Mouse (Mus musculus) ES-E14 (cell line): ENCODE measurements around the gene Tor1aip1. TPM values are rescaled to one million over a fixed set of nuclear protein-coding genes. Genes with fewer than 3 reads are reported as not detected.

Experiments
- DNase-seq: peaks from one replicate; pipeline ENCODE4 v3.0.0-alpha.2; 2013; ENCODE audit warnings: low read depth, low spot score
- H3K27ac ChIP-seq: 2 replicates; pipeline ENCODE4 v1.5.1; 2012; ENCODE audit warnings: low read depth, mild to moderate bottlenecking, low read length, moderate library complexity, mixed read lengths; ENCODE audit not compliant: poor library complexity, insufficient read depth, severe bottlenecking
- H3K36me3 ChIP-seq: 2 replicates; pipeline ENCODE4 v1.6.1; 2012; ENCODE audit warnings: mild to moderate bottlenecking, low read length, moderate library complexity, mixed read lengths; ENCODE audit not compliant: control insufficient read depth, poor library complexity, insufficient read depth, severe bottlenecking
- H3K4me1 ChIP-seq, 2 experiments: fragments of 150-350 bp in 1 of 2; sonication (generic) in 1 of 2; 2 replicates each; pipeline ENCODE4 v1.6.1; 2012; ENCODE audit warnings: low read length in 2 of 2, mild to moderate bottlenecking in 1 of 2, mixed read lengths in 1 of 2; ENCODE audit not compliant: control insufficient read depth in 2 of 2, insufficient read depth in 2 of 2, poor library complexity in 1 of 2
- H3K4me3 ChIP-seq, 2 experiments: fragments of 150-350 bp in 1 of 2; sonication (generic) in 1 of 2; 2 replicates each; pipeline ENCODE4 v1.5.1; 2012; ENCODE audit warnings: low read length in 2 of 2, low read depth in 1 of 2, mild to moderate bottlenecking in 1 of 2, mixed read lengths in 1 of 2; ENCODE audit not compliant: insufficient read depth in 1 of 2, poor library complexity in 1 of 2, severe bottlenecking in 1 of 2
- H3K9ac ChIP-seq: 2 replicates; pipeline ENCODE4 v1.6.1; 2012; ENCODE audit warnings: low read depth, mild to moderate bottlenecking, low read length, mixed read lengths; ENCODE audit not compliant: poor library complexity, insufficient read depth, severe bottlenecking
- H3K9me3 ChIP-seq: fragments of 150-350 bp; sonication (generic); 2 replicates; pipeline ENCODE4 v1.6.1; 2012; ENCODE audit warnings: low read depth, mild to moderate bottlenecking, low read length; ENCODE audit not compliant: control insufficient read depth, insufficient read depth
- CHD2 ChIP-seq: IDR thresholded peaks from 2 replicates; pipeline ENCODE4 v1.6.1; 2014; ENCODE audit warnings: mild to moderate bottlenecking, low read depth, low read length, inconsistent platforms
- HCFC1 ChIP-seq: IDR thresholded peaks from 2 replicates; pipeline ENCODE4 v1.6.1; 2012; ENCODE audit warnings: low read length, inconsistent platforms, borderline replicate concordance; ENCODE audit not compliant: insufficient read depth
- MAFK ChIP-seq: IDR thresholded peaks from 2 replicates; pipeline ENCODE4 v1.6.1; 2014; ENCODE audit warnings: mild to moderate bottlenecking, low read depth, low read length, inconsistent platforms; ENCODE audit not compliant: insufficient read depth
- ZC3H11A ChIP-seq: IDR thresholded peaks from 2 replicates; pipeline ENCODE4 v1.6.1; 2012; ENCODE audit warnings: low read depth, mild to moderate bottlenecking, inconsistent platforms, low read length, borderline replicate concordance
- ZNF384 ChIP-seq: IDR thresholded peaks from 2 replicates; pipeline ENCODE4 v1.6.1; 2012; ENCODE audit warnings: low read depth, low read length, inconsistent platforms
- in situ Hi-C, 2 experiments: fragments of 600-800 bp; cut with MboI; formaldehyde crosslinking; loops; one replicate each; pipeline ENCODE4 v1.15.1; 2025; ENCODE audit warnings: low sequenced_read_pairs in 2 of 2, inconsistent platforms in 1 of 2; ENCODE audit not compliant: unreplicated experiment in 2 of 2
- total RNA-seq: library from RNA; depleted of rRNA; stranded (reverse); fragments of 300-350 nt; gene quantifications from 2 replicates; pipeline ENCODE4 v1.2.3, GENCODE M21; 2012

Tor1aip1 gene
- total RNA-seq, 1 experiment, result 27.9 TPM

DNA sequence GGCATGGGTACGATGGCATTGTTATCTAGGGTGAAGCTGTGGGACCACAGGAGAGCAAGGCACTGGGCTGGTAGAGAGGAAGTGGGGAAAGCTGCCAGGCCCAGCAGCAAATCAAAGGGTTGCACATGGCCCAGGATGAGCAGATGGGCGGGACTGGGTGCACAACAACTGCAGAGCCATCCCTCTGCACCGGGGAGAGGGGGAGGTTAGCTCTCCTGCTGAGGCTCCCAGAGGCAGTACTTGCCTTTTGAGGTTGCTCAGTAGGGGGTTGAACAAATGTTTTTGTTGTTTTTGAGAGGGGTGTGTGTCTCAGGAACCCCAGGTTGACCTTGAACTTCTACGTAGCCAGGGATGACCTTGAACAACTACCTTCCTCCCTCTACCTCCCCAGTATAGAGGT lies 40.2 kb upstream of the Tor1aip1 start:
- Histone ChIP-seq H3K36me3 (no peaks in the 10 kb centered on the region), H3K4me1 (peaks cover 11 to 26% of the 10 kb centered on the region in 2 experiments), H3K27ac (peak overlapping the region; percentile 45; the same call in 1 of the 2 replicates), H3K9ac (peak overlapping the region; percentile 18; the same call in 1 of the 2 replicates), H3K4me3 (no peak overlapping the region), H3K9me3 (no peaks in the 10 kb centered on the region)
- in situ Hi-C loops, result no loop called here
- DNase-seq, result peak; percentile 63
- TF ChIP-seq ZNF384 (no peak), CHD2 (no peak), ZC3H11A (no peak), HCFC1 (no peak), MAFK (no peak)

DNA sequence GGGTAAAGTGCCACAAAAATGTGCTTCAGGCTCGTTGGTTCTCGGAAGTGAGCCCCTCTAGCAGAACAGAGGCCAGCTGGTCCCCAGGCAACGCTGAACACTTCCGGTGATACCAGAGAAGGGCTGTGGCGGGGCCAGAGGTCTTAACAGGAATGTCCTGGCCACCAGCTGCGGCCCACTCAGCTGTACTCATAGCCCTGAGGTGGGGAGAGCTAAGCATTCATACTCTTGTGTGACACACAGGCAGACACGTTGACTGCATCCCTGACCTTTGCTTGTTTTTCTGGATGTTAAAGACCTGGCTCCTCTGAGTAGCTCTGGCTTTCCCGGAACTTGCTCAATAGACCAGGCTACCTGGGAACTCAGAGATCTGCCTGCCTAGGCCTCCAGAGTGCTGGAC lies 38.3 kb upstream of the Tor1aip1 start:
- Histone ChIP-seq H3K36me3 (no peaks in the 10 kb centered on the region), H3K4me3 (no peak overlapping the region), H3K9me3 (no peaks in the 10 kb centered on the region), H3K27ac (peak overlapping the region; percentile 40; the same call in 1 of the 2 replicates), H3K4me1 (peaks cover 6 to 23% of the 10 kb centered on the region in 2 experiments; a peak in 3 of 4 replicates), H3K9ac (no peak overlapping the region)
- no peak for DNase-seq
- in situ Hi-C loops, result no loop called here
- TF ChIP-seq HCFC1 (no peak), ZNF384 (no peak), ZC3H11A (no peak), CHD2 (no peak), MAFK (no peak)

DNA sequence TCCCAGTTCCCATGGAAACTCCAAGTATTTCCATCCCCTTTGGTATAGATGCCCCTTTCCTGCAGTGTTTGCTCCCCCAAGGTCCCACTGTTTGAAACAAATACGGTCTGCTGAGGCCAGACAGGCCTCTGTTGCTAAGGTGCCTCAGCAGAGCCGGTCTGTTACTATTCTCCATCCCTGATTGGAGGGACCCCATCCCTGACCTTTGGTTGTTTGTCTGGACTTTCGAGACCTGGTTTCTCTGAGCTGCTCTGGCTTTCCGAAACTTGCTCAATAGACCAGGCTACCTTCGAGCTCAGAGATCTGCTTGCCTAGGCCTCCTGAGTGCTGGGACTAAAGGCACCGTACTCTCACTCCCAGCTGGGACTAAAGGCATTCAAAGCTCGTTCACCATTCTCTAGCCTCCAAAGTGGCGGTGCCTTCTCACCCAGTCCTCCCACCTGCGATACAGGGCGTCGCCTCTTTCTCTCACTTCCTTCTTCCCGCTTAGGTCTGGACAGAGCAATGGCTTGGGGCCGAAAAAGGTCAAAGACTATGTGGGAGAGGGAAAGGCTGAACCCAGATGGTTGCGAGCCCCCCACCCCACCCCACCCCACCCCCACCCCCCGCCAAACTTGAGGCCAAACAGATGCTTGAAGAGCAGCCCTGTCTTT lies 37.0 kb upstream of the Tor1aip1 start:
- no peaks in the 10 kb centered on the region for H3K36me3 ChIP-seq
- no peak overlapping the region for H3K4me3 ChIP-seq
- TF ChIP-seq HCFC1, result no peak
- no peak for TF ChIP-seq CHD2
- no peak for TF ChIP-seq MAFK
- no peak for TF ChIP-seq ZNF384
- TF ChIP-seq ZC3H11A, result no peak
- H3K9ac ChIP-seq, result no peak overlapping the region
- peaks cover 6 to 23% of the 10 kb centered on the region in 2 experiments; a peak in 3 of 4 replicates for H3K4me1 ChIP-seq
- no peaks in the 10 kb centered on the region for H3K9me3 ChIP-seq
- DNase-seq, result no peak
- in situ Hi-C loops, result no loop called here
- H3K27ac ChIP-seq, result peak overlapping the region; percentile 5; the same call in 1 of the 2 replicates

DNA sequence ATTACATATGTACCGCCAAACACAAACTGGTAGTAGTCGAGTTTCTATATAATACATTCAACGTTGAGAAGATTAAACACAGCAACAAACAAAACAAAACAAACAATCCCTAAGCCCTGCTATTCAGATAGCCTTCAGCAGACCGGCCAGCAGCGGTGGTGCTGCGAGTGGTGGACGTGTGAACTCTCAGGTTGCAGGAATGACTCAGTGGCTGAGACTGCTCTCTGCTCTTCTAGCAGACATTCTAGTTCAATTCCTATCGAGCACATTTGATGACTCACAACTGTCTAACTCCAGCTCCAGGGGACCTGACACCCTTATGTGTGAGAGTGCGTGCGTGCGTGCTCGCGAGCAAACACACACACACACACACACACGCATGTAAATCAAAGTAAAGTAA lies 33.8 kb upstream of the Tor1aip1 start:
- Histone ChIP-seq H3K4me3 (no peak overlapping the region), H3K36me3 (peaks cover 11% of the 10 kb centered on the region), H3K4me1 (peaks cover 4 to 11% of the 10 kb centered on the region in 2 experiments), H3K9ac (no peak overlapping the region), H3K27ac (no peak overlapping the region), H3K9me3 (no peaks in the 10 kb centered on the region)
- TF ChIP-seq HCFC1 (no peak), ZNF384 (no peak), MAFK (no peak), CHD2 (no peak), ZC3H11A (no peak)
- DNase-seq, result no peak
- in situ Hi-C loops, result no loop called here
